Mouse (Mus musculus): ENCODE results near the gene Cd37. TPM values are rescaled to one million over a fixed set of nuclear protein-coding genes. Genes with fewer than 3 reads are reported as not detected.
A peak's percentile ranks its signal among the peaks of the same experiment; 100 is the strongest.

Gene Cd37
- polyA plus RNA-seq, 1 experiment from 2014 or later: 2.4 TPM

GRCm38 (mm10) chr7:45215673-45216441, 23.1 kb downstream of the Cd37 start, which contains the start of gene Tead2:
Gene Tead2, plus strand, starts transcription at chr7:45215753.
- no peaks in the 10 kb centered on the region for H3K9me3 ChIP-seq (replicated peaks)
- peak within 1 kb of the TSS; percentile 98 for H3K9ac ChIP-seq
- WGBS: under 1% methylated on average over 55 of the region's 55 CpGs
- H3K36me3 ChIP-seq: peaks cover 38% of the 10 kb centered on the region
- peak within 1 kb of the TSS; percentile 87 for H3K4me3 ChIP-seq (replicated peaks)
- peaks cover 55% of the 10 kb centered on the region for H3K4me1 ChIP-seq
- ATAC-seq (replicated peaks; ENCODE audit: low FRiP score): peak; percentile 65
- peak within 1 kb of the TSS; percentile 96 for H3K27ac ChIP-seq
- peaks cover 17% of the 10 kb centered on the region for H3K27me3 ChIP-seq
- H3K4me2 ChIP-seq: peak within 1 kb of the TSS; percentile 75

- 47% methylated on average over 5 of the region's 5 CpGs for WGBS
- no peak overlapping the region for H3K27ac ChIP-seq
Observed at GRCm38 (mm10) chr7:45213708-45214107, 25.2 kb downstream of the Cd37 start.

GRCm38 (mm10) chr7:45212356-45212755, 26.6 kb downstream of the Cd37 start:
- Histone ChIP-seq H3K27me3 (peaks cover 29% of the 10 kb centered on the region), H3K36me3 (peaks cover 3% of the 10 kb centered on the region), H3K9ac (no peak overlapping the region), H3K4me2 (peak overlapping the region; percentile 54; the same call in 1 of the 2 replicates), H3K4me3 (replicated peaks) (no peak overlapping the region), H3K27ac (no peak overlapping the region), H3K9me3 (replicated peaks) (no peaks in the 10 kb centered on the region), H3K4me1 (peaks cover 25% of the 10 kb centered on the region)
- no peak for ATAC-seq (replicated peaks; ENCODE audit: low FRiP score)
- 72% methylated on average over 7 of the region's 7 CpGs for WGBS

More at GRCm38 (mm10) chr7:45213708-45214107, 25.2 kb downstream of the Cd37 start:
- no peaks in the 10 kb centered on the region for H3K9me3 ChIP-seq (replicated peaks)
- H3K9ac ChIP-seq: no peak overlapping the region
- H3K4me3 ChIP-seq (replicated peaks): no peak overlapping the region
- H3K36me3 ChIP-seq: peaks cover 17% of the 10 kb centered on the region
- no peak for ATAC-seq (replicated peaks; ENCODE audit: low FRiP score)
- H3K27me3 ChIP-seq: peaks cover 29% of the 10 kb centered on the region
- H3K4me1 ChIP-seq: peaks cover 37% of the 10 kb centered on the region
- no peak overlapping the region for H3K4me2 ChIP-seq

- Histone ChIP-seq H3K27me3 (peaks cover 29% of the 10 kb centered on the region), H3K36me3 (no peaks in the 10 kb centered on the region), H3K9me3 (replicated peaks) (no peaks in the 10 kb centered on the region), H3K4me2 (peak within 1 kb of the TSS; percentile 54), H3K9ac (no peak within 1 kb of the TSS), H3K27ac (no peak within 1 kb of the TSS), H3K4me3 (replicated peaks) (peak within 1 kb of the TSS; percentile 22), H3K4me1 (peaks cover 20% of the 10 kb centered on the region)
- no peak for ATAC-seq (replicated peaks; ENCODE audit: low FRiP score)
- WGBS: 4% methylated on average over 17 of the region's 17 CpGs
Observed at GRCm38 (mm10) chr7:45211851-45212251, 27.1 kb downstream of the Cd37 start, which contains the start of gene Dkkl1. Gene Dkkl1, minus strand, starts transcription at chr7:45212147.

- H3K9me3 ChIP-seq (replicated peaks): no peaks in the 10 kb centered on the region
- no peak overlapping the region for H3K9ac ChIP-seq
Observed at GRCm38 (mm10) chr7:45211070-45211469, 27.8 kb downstream of the Cd37 start.

GRCm38 (mm10) chr7:45208260-45208659, 30.7 kb downstream of the Cd37 start:
- 82% methylated on average over 6 of the region's 6 CpGs for WGBS
- no peaks in the 10 kb centered on the region for H3K36me3 ChIP-seq

More at GRCm38 (mm10) chr7:45211070-45211469, 27.8 kb downstream of the Cd37 start:
- H3K27ac ChIP-seq: no peak overlapping the region
- peaks cover 16% of the 10 kb centered on the region for H3K4me1 ChIP-seq
- H3K4me3 ChIP-seq (replicated peaks): no peak overlapping the region
- H3K27me3 ChIP-seq: peaks cover 29% of the 10 kb centered on the region
- 64% methylated on average over 10 of the region's 10 CpGs for WGBS
- H3K36me3 ChIP-seq: no peaks in the 10 kb centered on the region
- H3K4me2 ChIP-seq: peak overlapping the region; percentile 54; the same call in 1 of the 2 replicates
- no peak for ATAC-seq (replicated peaks; ENCODE audit: low FRiP score)

GRCm38 (mm10) chr7:45204380-45205143, 34.4 kb downstream of the Cd37 start, which contains the start of gene Ccdc155:
Gene Ccdc155, minus strand, starts transcription at chr7:45204892.
- Histone ChIP-seq H3K4me3 (replicated peaks) (peak within 1 kb of the TSS; percentile 46), H3K4me2 (peak within 1 kb of the TSS; percentile 59), H3K36me3 (no peaks in the 10 kb centered on the region), H3K9me3 (replicated peaks) (no peaks in the 10 kb centered on the region), H3K27ac (no peak within 1 kb of the TSS), H3K9ac (peak within 1 kb of the TSS; percentile 25; the same call in 1 of the 2 replicates), H3K27me3 (peaks cover 4% of the 10 kb centered on the region), H3K4me1 (peaks cover 4% of the 10 kb centered on the region; the same call in 1 of the 2 replicates)
- ATAC-seq (replicated peaks; ENCODE audit: low FRiP score): peak; percentile 96
- WGBS: 8% methylated on average over 44 of the region's 44 CpGs

More at GRCm38 (mm10) chr7:45208260-45208659, 30.7 kb downstream of the Cd37 start:
- no peak for ATAC-seq (replicated peaks; ENCODE audit: low FRiP score)
- Histone ChIP-seq H3K9ac (no peak overlapping the region), H3K9me3 (replicated peaks) (no peaks in the 10 kb centered on the region), H3K27me3 (peaks cover 29% of the 10 kb centered on the region), H3K4me2 (no peak overlapping the region), H3K4me1 (peaks cover 14% of the 10 kb centered on the region), H3K4me3 (replicated peaks) (no peak overlapping the region), H3K27ac (no peak overlapping the region)

GRCm38 (mm10) chr7:45202654-45203053, 36.3 kb downstream of the Cd37 start:
- peaks cover 6% of the 10 kb centered on the region; the same call in 1 of the 2 replicates for H3K27me3 ChIP-seq
- no peak overlapping the region for H3K9ac ChIP-seq
- no peak overlapping the region for H3K4me3 ChIP-seq (replicated peaks)
- WGBS: 61% methylated on average over 10 of the region's 10 CpGs
- no peaks in the 10 kb centered on the region for H3K36me3 ChIP-seq
- no peak overlapping the region for H3K27ac ChIP-seq
- no peaks in the 10 kb centered on the region for H3K9me3 ChIP-seq (replicated peaks)
- no peak for ATAC-seq (replicated peaks; ENCODE audit: low FRiP score)
- H3K4me2 ChIP-seq: no peak overlapping the region
- peaks cover 6% of the 10 kb centered on the region; the same call in 1 of the 2 replicates for H3K4me1 ChIP-seq

- WGBS: 81% methylated on average over 11 of the region's 11 CpGs
- Histone ChIP-seq H3K9ac (0 out of 2 replicates have a peak overlapping the region, but pooled peaks have one; percentile 2), H3K9me3 (replicated peaks) (no peaks in the 10 kb centered on the region), H3K36me3 (no peaks in the 10 kb centered on the region), H3K4me1 (peaks cover 3% of the 10 kb centered on the region; the same call in 1 of the 2 replicates), H3K27ac (no peak overlapping the region), H3K4me3 (replicated peaks) (no peak overlapping the region), H3K4me2 (no peak overlapping the region), H3K27me3 (peaks cover 22% of the 10 kb centered on the region; the same call in 1 of the 2 replicates)
- ATAC-seq (replicated peaks; ENCODE audit: low FRiP score): no peak
Observed at GRCm38 (mm10) chr7:45198961-45199360, 40.0 kb downstream of the Cd37 start.

GRCm38 (mm10) chr7:45198435-45198834, 40.5 kb downstream of the Cd37 start:
- Histone ChIP-seq H3K9ac (no peak overlapping the region), H3K4me1 (peaks cover 8% of the 10 kb centered on the region; the same call in 1 of the 2 replicates), H3K27ac (no peak overlapping the region), H3K27me3 (peaks cover 22% of the 10 kb centered on the region; the same call in 1 of the 2 replicates), H3K4me3 (replicated peaks) (no peak overlapping the region), H3K9me3 (replicated peaks) (no peaks in the 10 kb centered on the region), H3K4me2 (no peak overlapping the region), H3K36me3 (no peaks in the 10 kb centered on the region)
- ATAC-seq (replicated peaks; ENCODE audit: low FRiP score): 0 out of 2 replicates have a peak, but pooled peaks have one; percentile 43
- WGBS: 9% methylated on average over 5 of the region's 5 CpGs

- Histone ChIP-seq H3K9me3 (replicated peaks) (no peaks in the 10 kb centered on the region), H3K36me3 (no peaks in the 10 kb centered on the region), H3K4me3 (replicated peaks) (no peak overlapping the region), H3K9ac (no peak overlapping the region), H3K27ac (no peak overlapping the region), H3K27me3 (peaks cover 22% of the 10 kb centered on the region; the same call in 1 of the 2 replicates), H3K4me2 (no peak overlapping the region), H3K4me1 (peaks cover 16% of the 10 kb centered on the region)
- 69% methylated on average over 5 of the region's 5 CpGs for WGBS
- no peak for ATAC-seq (replicated peaks; ENCODE audit: low FRiP score)
Observed at GRCm38 (mm10) chr7:45196994-45197393, 41.9 kb downstream of the Cd37 start.

Measured in kidney, embryonic 15.5 days (tissue).